Mouse (Mus musculus) bone marrow, adult 2 months (tissue): ENCODE results near the gene Pigu.

Source experiments
- CTCF ChIP-seq: fragments of 200-500 bp; IDR thresholded peaks from 2 replicates; pipeline ENCODE4 v1.5.1; 2011; ENCODE audit warnings: low read length, control low read depth; ENCODE audit not compliant: control insufficient read depth, insufficient read depth
- POLR2A ChIP-seq: fragments of 200-500 bp; IDR thresholded peaks from 2 replicates; pipeline ENCODE4 v1.6.1; 2011; ENCODE audit warnings: low read depth, mild to moderate bottlenecking, control low read depth, low read length, borderline replicate concordance; ENCODE audit not compliant: control insufficient read depth

- TF ChIP-seq CTCF = no peak
- TF ChIP-seq POLR2A = no peak
Measured at GRCm38 (mm10) chr2:155330811-155331210, 26.4 kb downstream of the Pigu start.
